Comparison of ENCODE assay signal across 21 mouse cellular contexts in the genomic region with DNA sequence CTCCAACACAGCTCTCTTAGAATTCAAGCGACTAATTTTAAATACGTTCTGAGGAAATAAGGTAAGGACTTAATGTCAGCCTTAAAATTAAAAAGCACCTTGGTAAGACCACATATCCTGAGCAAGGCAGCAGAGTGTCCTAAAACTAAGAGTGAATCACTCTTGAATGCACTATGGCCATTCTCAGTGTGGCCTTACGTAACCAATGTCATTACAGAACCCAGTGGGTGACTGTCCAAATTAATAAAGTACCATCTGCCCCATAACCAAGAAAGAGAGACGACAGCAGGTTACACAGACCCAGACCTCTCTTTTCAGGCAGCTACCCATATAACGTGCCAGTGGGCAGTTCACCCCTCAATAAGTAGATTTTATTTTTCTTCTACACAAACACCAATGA. TPM values are rescaled to one million over a fixed set of nuclear protein-coding genes. Genes with fewer than 3 reads are reported as not detected.
DNase-seq lines count a peak whose midpoint lies in the region; ATAC-seq and TF ChIP-seq lines count a peak whose summit lies in the region.
"Had no signal": no experiment of that assay in that cellular context is flagged by ENCODE, and none has a peak within 500 bp of the region (broad histone marks: within the 10 kb centered on the region; RNA-seq: fewer than 3 reads in every experiment).

No protein-coding gene starts in this region.

- H3K4me2 ChIP-seq in midbrain, postnatal 0 days (ENCODE audit: low read depth, low read length, poor library complexity, severe bottlenecking): no peak overlapping the region
- H3K4me2 ChIP-seq in midbrain, embryonic 13.5 days (replicated peaks): no peak overlapping the region
- H3K4me2 ChIP-seq in stomach, postnatal 0 days (replicated peaks; ENCODE audit: low read depth): no peak overlapping the region
- no peak overlapping the region for H3K4me2 ChIP-seq in hindbrain, embryonic 13.5 days
- H3K4me2 ChIP-seq: embryonic facial prominence, embryonic 15.5 days; hindbrain, embryonic 14.5 days; intestine, embryonic 15.5 days; neural tube, embryonic 12.5 days had no signal

- TF ChIP-seq POLR2A in thymus, adult 2 months (IDR thresholded peaks at IDR 0.05; ENCODE audit: control insufficient read depth, extremely low read depth, insufficient read depth, low read length, poor library complexity): no peak

- no peak overlapping the region for H3K9ac ChIP-seq in midbrain, postnatal 0 days (replicated peaks; ENCODE audit: low read length, poor library complexity, severe bottlenecking)
- no peak overlapping the region for H3K9ac ChIP-seq in midbrain, embryonic 13.5 days (replicated peaks)
- no peak overlapping the region for H3K9ac ChIP-seq in stomach, postnatal 0 days (ENCODE audit: low read length)
- no peak overlapping the region for H3K9ac ChIP-seq in hindbrain, embryonic 13.5 days
- H3K9ac ChIP-seq: embryonic facial prominence, embryonic 15.5 days; hindbrain, embryonic 14.5 days; intestine, embryonic 15.5 days; liver, embryonic 14.5 days; neural tube, embryonic 12.5 days had no signal

- H3K27me3 ChIP-seq in midbrain, postnatal 0 days (ENCODE audit: insufficient read depth, low read length): no peaks in the 10 kb centered on the region
- H3K27me3 ChIP-seq in midbrain, embryonic 13.5 days: no peaks in the 10 kb centered on the region
- H3K27me3 ChIP-seq in stomach, postnatal 0 days (ENCODE audit: control insufficient read depth, insufficient read depth, low read length): no peaks in the 10 kb centered on the region
- H3K27me3 ChIP-seq in hindbrain, embryonic 13.5 days: no peaks in the 10 kb centered on the region
- H3K27me3 ChIP-seq in thymus, adult 2 months (ENCODE audit: control insufficient read depth, insufficient read depth, low read length): no peaks in the 10 kb centered on the region
- H3K27me3 ChIP-seq: embryonic facial prominence, embryonic 15.5 days; intestine, embryonic 15.5 days; neural tube, embryonic 12.5 days had no signal

- no peak for TF ChIP-seq EP300 in stomach, postnatal 0 days (optimal IDR thresholded peaks at IDR 0.05)

- no peaks in the 10 kb centered on the region for H3K36me3 ChIP-seq in midbrain, postnatal 0 days (ENCODE audit: insufficient read depth, low read length)
- H3K36me3 ChIP-seq in midbrain, embryonic 13.5 days: no peaks in the 10 kb centered on the region
- H3K36me3 ChIP-seq in stomach, postnatal 0 days (ENCODE audit: control insufficient read depth, insufficient read depth, low read length): no peaks in the 10 kb centered on the region
- H3K36me3 ChIP-seq in hindbrain, embryonic 13.5 days: no peaks in the 10 kb centered on the region
- H3K36me3 ChIP-seq in thymus, adult 2 months (ENCODE audit: control insufficient read depth, insufficient read depth, low read length): no peaks in the 10 kb centered on the region
- H3K36me3 ChIP-seq: embryonic facial prominence, embryonic 15.5 days; heart, embryonic 10.5 days; intestine, embryonic 15.5 days; limb, embryonic 10.5 days; neural tube, embryonic 12.5 days had no signal

- no peak for TF ChIP-seq CTCF in midbrain, postnatal 0 days (IDR thresholded peaks at IDR 0.05)
- TF ChIP-seq CTCF in stomach, postnatal 0 days (IDR thresholded peaks at IDR 0.05; ENCODE audit: low read depth): no peak
- no peak for TF ChIP-seq CTCF in thymus, adult 2 months (IDR thresholded peaks at IDR 0.05; ENCODE audit: borderline replicate concordance, control insufficient read depth, extremely low read depth, insufficient read depth, low read length, poor library complexity)

- H3K27ac ChIP-seq in midbrain, postnatal 0 days (ENCODE audit: low read depth, low read length): no peak overlapping the region
- H3K27ac ChIP-seq in midbrain, embryonic 13.5 days: no peak overlapping the region
- 0 out of 2 replicates have a peak overlapping the region, but pooled peaks have one; percentile 14 for H3K27ac ChIP-seq in stomach, postnatal 0 days (replicated peaks)
- no peak overlapping the region for H3K27ac ChIP-seq in hindbrain, embryonic 13.5 days
- H3K27ac ChIP-seq in thymus, adult 2 months (ENCODE audit: control insufficient read depth, insufficient read depth, low read length): no peak overlapping the region
- H3K27ac ChIP-seq: embryonic facial prominence, embryonic 15.5 days; heart, embryonic 10.5 days; hindbrain, embryonic 14.5 days; intestine, embryonic 15.5 days; limb, embryonic 10.5 days; liver, embryonic 14.5 days; neural tube, embryonic 12.5 days had no signal

- no peak overlapping the region for H3K4me3 ChIP-seq in midbrain, postnatal 0 days (ENCODE audit: low read depth, low read length)
- no peak overlapping the region for H3K4me3 ChIP-seq in midbrain, embryonic 13.5 days (replicated peaks)
- H3K4me3 ChIP-seq in stomach, postnatal 0 days (ENCODE audit: low read depth, low read length): no peak overlapping the region
- no peak overlapping the region for H3K4me3 ChIP-seq in hindbrain, embryonic 13.5 days
- no peak overlapping the region for H3K4me3 ChIP-seq in thymus, adult 2 months (ENCODE audit: control insufficient read depth, insufficient read depth, low read length)
- H3K4me3 ChIP-seq: embryonic facial prominence, embryonic 15.5 days; heart, embryonic 10.5 days; intestine, embryonic 15.5 days; limb, embryonic 10.5 days; neural tube, embryonic 12.5 days had no signal

- peak; percentile 45 for DNase-seq in midbrain, postnatal 0 days (ENCODE audit: low spot score)
- DNase-seq in cerebellum, adult 18-20 months: peak; percentile 69 to 78
- DNase-seq in cerebellum, postnatal 25 days: peak; percentile 58 to 68
- no peak for DNase-seq in stomach, postnatal 0 days (ENCODE audit: low spot score)
- DNase-seq in embryo, embryonic 10 days (ENCODE audit: low spot score): no peak
- DNase-seq in thymus, adult 2 months: no peak
- DNase-seq: adrenal gland, postnatal 25 days; kidney, postnatal 36 days; layer of hippocampus, adult 9-11 months; right cerebral cortex, postnatal 4 days had no signal

- peaks cover 4% of the 10 kb centered on the region; the same call in 1 of the 2 replicates for H3K4me1 ChIP-seq in midbrain, postnatal 0 days (ENCODE audit: insufficient read depth, low read length)
- no peaks in the 10 kb centered on the region for H3K4me1 ChIP-seq in midbrain, embryonic 13.5 days (replicated peaks)
- H3K4me1 ChIP-seq in stomach, postnatal 0 days (replicated peaks; ENCODE audit: control insufficient read depth, insufficient read depth): peaks cover 7% of the 10 kb centered on the region
- H3K4me1 ChIP-seq in hindbrain, embryonic 13.5 days (replicated peaks): no peaks in the 10 kb centered on the region
- H3K4me1 ChIP-seq in thymus, adult 2 months (replicated peaks; ENCODE audit: control insufficient read depth, insufficient read depth, low read length): peaks cover 13% of the 10 kb centered on the region
- H3K4me1 ChIP-seq: limb, embryonic 10.5 days; neural tube, embryonic 12.5 days had no signal

- H3K9me3 ChIP-seq in midbrain, postnatal 0 days (ENCODE audit: low read length): no peaks in the 10 kb centered on the region
- no peaks in the 10 kb centered on the region for H3K9me3 ChIP-seq in midbrain, embryonic 13.5 days
- H3K9me3 ChIP-seq in stomach, postnatal 0 days (ENCODE audit: control insufficient read depth, low read length): no peaks in the 10 kb centered on the region
- no peaks in the 10 kb centered on the region for H3K9me3 ChIP-seq in hindbrain, embryonic 13.5 days
- H3K9me3 ChIP-seq: embryonic facial prominence, embryonic 15.5 days; G1E; heart, embryonic 10.5 days; intestine, embryonic 15.5 days; limb, embryonic 10.5 days; neural tube, embryonic 12.5 days had no signal

- no peak for ATAC-seq in midbrain, postnatal 0 days (ENCODE audit: low FRiP score)
- ATAC-seq in midbrain, embryonic 13.5 days: no peak
- no peak for ATAC-seq in stomach, postnatal 0 days (ENCODE audit: low FRiP score, low TSS enrichment)
- no peak for ATAC-seq in hindbrain, embryonic 13.5 days (ENCODE audit: low FRiP score)
- ATAC-seq: forebrain, embryonic 16.5 days had no signal

- 88% methylated on average over 5 of the region's 5 CpGs for WGBS in midbrain, postnatal 0 days
- 86% methylated on average over 5 of the region's 5 CpGs for WGBS in midbrain, embryonic 13.5 days
- 85% methylated on average over 5 of the region's 5 CpGs for WGBS in stomach, postnatal 0 days
- WGBS in hindbrain, embryonic 13.5 days: 86% methylated on average over 5 of the region's 5 CpGs
- WGBS in thymus, adult 2 months: 94% methylated on average over 5 of the region's 5 CpGs

RNA-seq across cellular contexts. Expression of gene Lnx2, which starts 17.7 kb away (rescaled TPM):
- total RNA-seq in midbrain, postnatal 0 days (2014; rRNA removed): 5.6 and 6.5 TPM in 2 replicates
- polyA plus RNA-seq in midbrain, postnatal 0 days (2015; fragmentation: Nextera tagmentation; extraction: Ambion mirVana): 2.6 and 2.9 TPM in 2 replicates
- 4.1 and 4.4 TPM in 2 replicates for polyA plus RNA-seq in midbrain, embryonic 13.5 days (2015; fragmentation: Nextera tagmentation; extraction: Ambion mirVana)
- polyA plus RNA-seq in stomach, postnatal 0 days (2015; fragmentation: Nextera tagmentation; extraction: Ambion mirVana): 9.3 and 10.8 TPM in 2 replicates
- polyA plus RNA-seq in hindbrain, embryonic 13.5 days (2015; fragmentation: Nextera tagmentation; extraction: Ambion mirVana): 4.3 and 4.7 TPM in 2 replicates
- 48.3 and 54.5 TPM in 2 replicates for polyA plus RNA-seq in thymus, adult 2 months (2012; rRNA removed)

RNA-seq across cellular contexts. Expression of gene Polr1d, which starts 18.2 kb away (rescaled TPM):
- total RNA-seq in midbrain, postnatal 0 days (2014; rRNA removed): 58.4 and 60.1 TPM in 2 replicates
- polyA plus RNA-seq in midbrain, postnatal 0 days (2015; fragmentation: Nextera tagmentation; extraction: Ambion mirVana): 89.4 and 91.0 TPM in 2 replicates
- 101 and 103 TPM in 2 replicates for polyA plus RNA-seq in midbrain, embryonic 13.5 days (2015; fragmentation: Nextera tagmentation; extraction: Ambion mirVana)
- polyA plus RNA-seq in stomach, postnatal 0 days (2015; fragmentation: Nextera tagmentation; extraction: Ambion mirVana): 150 TPM in 2 replicates
- polyA plus RNA-seq in hindbrain, embryonic 13.5 days (2015; fragmentation: Nextera tagmentation; extraction: Ambion mirVana): 103 and 107 TPM in 2 replicates
- polyA plus RNA-seq in thymus, adult 2 months (2012; rRNA removed): 51.7 and 55.1 TPM in 2 replicates

Comparison
In these comparisons a context has a peak if more than half of its experiments do, and no peak if none do; other contexts are left out.
1. DNase-seq: peak in midbrain, postnatal 0 days (single experiment), cerebellum, adult 18-20 months (2 of 2) and cerebellum, postnatal 25 days (2 of 2); none in stomach, postnatal 0 days (single experiment), embryo, embryonic 10 days (single experiment) and thymus, adult 2 months (single experiment).